Mouse (Mus musculus): Measurements from ENCODE around the gene Gm43302. TPM values are rescaled to one million over a fixed set of nuclear protein-coding genes. Genes with fewer than 3 reads are reported as not detected.
A peak's percentile ranks its signal among the peaks of the same experiment; 100 is the strongest.
"Not testable (repeated sequence)": the region's sequence is repeated elsewhere in the genome, so short reads cannot be mapped to it uniquely, and the experiment has no call there.

Gm43302 gene
- total RNA-seq (2021), result not detected
- long read RNA-seq, experiment 1, result 0 reads
- long read RNA-seq, experiment 2, result 0 reads

GRCm38 (mm10) chr5:105293226-105294165, at the start of gene Gm43302, which contains the start of gene Gbp6:
Gene Gm43302 (minus strand): TSS chr5:105293695.
Gene Gbp6 (minus strand): TSS chr5:105293698.
- DNase-seq (ENCODE audit: low spot score in 2 of 2), result peak in 1 of 2 experiments; percentile 13
- intact Hi-C loops (cut with DNase I), result not testable (repeated sequence)

DNA sequence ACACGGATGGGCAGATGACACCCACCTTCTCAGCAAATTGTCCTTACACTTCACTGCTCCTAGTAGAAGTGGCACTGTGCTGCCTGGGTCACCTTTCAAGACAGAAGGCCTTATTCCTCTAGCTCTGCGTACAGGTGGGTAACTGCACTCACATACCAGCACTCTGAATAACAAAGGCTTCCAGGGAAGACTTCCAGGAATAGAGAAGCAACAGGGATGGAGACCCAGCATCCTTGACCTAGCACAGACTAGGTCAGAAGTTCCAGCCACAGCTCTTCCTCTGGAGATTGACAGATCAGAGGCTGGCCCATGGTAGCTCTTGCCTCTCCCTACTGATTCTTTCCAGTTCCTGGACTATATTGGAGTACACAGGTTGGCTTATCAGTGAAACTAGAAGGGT, 47.8 kb upstream of the Gm43302 start:
- DNase-seq (ENCODE audit: low spot score in 2 of 2), result no peak
- intact Hi-C loops (cut with DNase I), result no loop called here

- DNase-seq (ENCODE audit: low spot score in 2 of 2), result peak; percentile 14 to 33
- intact Hi-C loops (cut with DNase I), result no loop called here
Measured at GRCm38 (mm10) chr5:105322543-105322942, 29.0 kb upstream of the Gm43302 start.

- intact Hi-C loops (cut with DNase I), result no loop called here
- no peak for DNase-seq (ENCODE audit: low spot score in 2 of 2)
Measured at GRCm38 (mm10) chr5:105310941-105311340, 17.4 kb upstream of the Gm43302 start.

GRCm38 (mm10) chr5:105309148-105309547, 15.7 kb upstream of the Gm43302 start:
- not testable (repeated sequence) for DNase-seq (ENCODE audit: low spot score in 2 of 2)

DNA sequence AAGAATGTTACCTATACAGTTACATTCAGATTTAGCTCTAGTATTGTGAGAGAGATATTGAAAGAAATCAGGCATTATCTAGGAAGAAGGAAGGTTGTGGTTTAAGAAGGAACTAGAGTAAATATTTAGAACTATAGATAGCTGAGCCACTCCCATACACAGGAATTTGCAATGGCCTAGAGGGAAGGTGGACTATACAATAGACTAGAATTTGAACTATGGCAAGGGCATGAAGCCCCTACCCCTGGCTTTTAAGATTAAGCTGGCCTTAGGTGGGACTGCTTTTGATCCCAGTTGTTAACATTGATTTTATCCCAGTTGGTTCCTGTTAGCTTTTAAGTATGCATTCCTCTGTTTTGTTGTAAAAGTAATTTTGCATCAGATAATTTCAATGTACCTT, 13.5 kb upstream of the Gm43302 start:
- intact Hi-C loops (cut with DNase I), result not testable (repeated sequence)

More at GRCm38 (mm10) chr5:105309148-105309547, 15.7 kb upstream of the Gm43302 start:
- intact Hi-C loops (cut with DNase I), result not testable (repeated sequence)

DNA sequence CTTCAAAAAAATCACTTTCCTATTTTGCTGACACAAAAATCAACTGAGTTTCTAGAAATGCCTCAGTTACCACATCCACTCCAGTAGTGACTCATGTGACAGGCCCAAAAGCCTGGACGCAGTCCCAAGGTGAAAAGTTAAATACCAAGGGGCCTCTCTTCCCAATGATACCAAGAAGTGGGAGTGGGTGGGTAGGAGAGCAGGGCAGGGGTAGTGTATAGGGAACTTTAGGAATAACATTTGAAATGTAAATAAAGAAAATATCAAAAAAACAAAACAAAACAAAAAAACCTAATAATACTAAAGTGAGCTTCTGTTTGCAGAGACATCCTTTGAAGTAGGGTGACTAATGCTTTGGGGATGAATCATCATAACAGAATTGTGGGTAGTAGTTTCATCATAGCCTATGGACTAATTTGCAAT, 12.7 kb upstream of the Gm43302 start:
- no peak for DNase-seq (ENCODE audit: low spot score in 2 of 2)
- intact Hi-C loops (cut with DNase I), result no loop called here

More for the DNA sequence above, 13.5 kb upstream of the Gm43302 start:
- not testable (repeated sequence) for DNase-seq (ENCODE audit: low spot score in 2 of 2)

DNA sequence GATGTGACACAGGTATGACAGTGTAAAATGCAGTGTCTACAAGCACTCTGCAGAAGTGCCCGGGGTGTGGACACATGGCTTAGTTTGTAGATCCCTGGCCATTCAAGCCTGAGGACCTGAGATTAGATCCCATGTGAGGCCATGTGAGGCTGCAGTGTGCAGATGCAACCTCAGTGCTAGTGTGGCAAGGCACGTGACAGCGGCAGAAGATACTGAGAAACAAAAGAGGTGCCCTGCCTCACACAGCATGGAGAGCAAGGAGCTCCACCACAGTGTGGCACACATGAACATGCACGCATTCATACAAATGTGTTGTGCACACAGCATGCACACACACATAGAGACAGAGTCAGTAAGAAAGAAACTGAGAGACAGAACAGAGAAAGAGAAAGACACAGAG, 12.2 kb upstream of the Gm43302 start:
- intact Hi-C loops (cut with DNase I); DNase-seq (ENCODE audit: low spot score in 2 of 2): not testable (repeated sequence)

GRCm38 (mm10) chr5:105301963-105302362, 8.5 kb upstream of the Gm43302 start:
- DNase-seq (ENCODE audit: low spot score in 2 of 2), result no peak
- intact Hi-C loops (cut with DNase I), result no loop called here

GRCm38 (mm10) chr5:105301531-105301930, 8.0 kb upstream of the Gm43302 start:
- intact Hi-C loops (cut with DNase I), result no loop called here

DNA sequence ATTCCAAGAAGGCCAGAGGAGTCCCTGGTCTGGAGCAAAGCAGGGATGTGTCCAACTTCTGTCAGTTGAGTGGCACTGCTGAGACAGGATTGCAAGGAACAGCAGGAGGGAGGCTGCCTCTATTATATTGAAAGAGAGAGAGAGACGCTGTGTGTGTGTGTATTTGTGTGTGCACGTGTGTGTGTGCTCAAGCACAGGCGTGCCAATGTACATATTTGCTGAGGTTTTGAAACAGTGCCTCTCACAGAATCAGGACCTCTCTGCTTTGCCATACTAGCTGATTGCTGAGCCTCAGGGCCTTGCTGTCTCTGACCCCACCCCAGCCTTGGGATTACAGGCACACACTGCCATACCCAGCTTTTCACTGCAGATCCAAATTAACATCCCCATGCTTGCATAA, 2.3 kb upstream of the Gm43302 start:
- DNase-seq (ENCODE audit: low spot score in 2 of 2), result no peak
- intact Hi-C loops (cut with DNase I), result no loop called here

More at GRCm38 (mm10) chr5:105301531-105301930, 8.0 kb upstream of the Gm43302 start:
- DNase-seq (ENCODE audit: low spot score in 2 of 2), result no peak

- DNase-seq (ENCODE audit: low spot score in 2 of 2), result no peak
- intact Hi-C loops (cut with DNase I), result no loop called here
Measured at GRCm38 (mm10) chr5:105292492-105292891, 1.0 kb downstream of the Gm43302 start.

DNA sequence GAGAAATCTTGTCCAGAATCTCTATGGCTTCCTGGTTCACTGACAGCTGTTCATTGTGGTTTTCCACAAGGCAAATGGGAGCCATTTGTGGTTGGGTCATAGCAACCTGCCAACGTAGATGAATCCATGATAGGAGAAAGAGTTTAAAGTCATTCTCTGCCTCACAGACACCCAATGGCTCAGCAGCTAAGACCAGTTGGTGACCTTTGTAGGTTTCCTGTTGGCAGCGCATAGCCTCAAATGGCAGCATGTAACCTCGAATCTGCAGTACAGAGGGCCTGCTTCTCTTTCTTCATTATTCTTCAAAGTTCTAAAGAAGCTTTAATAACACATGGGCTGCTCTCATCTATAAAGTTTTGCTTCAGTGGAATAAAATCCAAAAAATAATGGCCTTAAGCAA, 2.6 kb downstream of the Gm43302 start:
- intact Hi-C loops (cut with DNase I); DNase-seq (ENCODE audit: low spot score in 2 of 2): not testable (repeated sequence)

- not testable (repeated sequence) for DNase-seq (ENCODE audit: low spot score in 2 of 2)
- intact Hi-C loops (cut with DNase I), result loop anchor here (10.0 kb wide), 1 partner anchor 56 kb away; no protein-coding TSS in a partner anchor
Measured at GRCm38 (mm10) chr5:105260673-105261072, 32.8 kb downstream of the Gm43302 start.

DNA sequence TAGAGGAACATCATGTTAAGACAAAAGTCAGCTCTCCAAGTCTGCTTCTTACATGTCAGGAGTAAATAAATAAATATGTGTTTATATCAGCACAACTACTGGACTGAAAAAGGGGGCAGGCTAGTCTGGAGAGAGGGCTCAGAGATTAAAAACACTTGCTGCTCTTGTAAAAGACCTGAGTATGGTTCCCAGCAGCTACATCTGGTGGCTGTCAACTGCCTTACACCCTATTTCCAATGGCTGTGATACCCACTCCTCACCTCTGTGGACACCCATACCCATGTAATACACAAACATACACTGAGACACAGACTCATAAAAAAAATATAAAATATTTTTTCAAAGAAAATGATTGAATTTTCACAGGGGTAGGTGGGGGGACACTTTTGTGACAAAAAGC, 41.0 kb downstream of the Gm43302 start:
- DNase-seq (ENCODE audit: low spot score in 2 of 2), result no peak
- intact Hi-C loops (cut with DNase I), result no loop called here

- intact Hi-C loops (cut with DNase I); DNase-seq (ENCODE audit: low spot score in 2 of 2): not testable (repeated sequence)
Measured at GRCm38 (mm10) chr5:105244741-105245140, 48.8 kb downstream of the Gm43302 start.

DNA sequence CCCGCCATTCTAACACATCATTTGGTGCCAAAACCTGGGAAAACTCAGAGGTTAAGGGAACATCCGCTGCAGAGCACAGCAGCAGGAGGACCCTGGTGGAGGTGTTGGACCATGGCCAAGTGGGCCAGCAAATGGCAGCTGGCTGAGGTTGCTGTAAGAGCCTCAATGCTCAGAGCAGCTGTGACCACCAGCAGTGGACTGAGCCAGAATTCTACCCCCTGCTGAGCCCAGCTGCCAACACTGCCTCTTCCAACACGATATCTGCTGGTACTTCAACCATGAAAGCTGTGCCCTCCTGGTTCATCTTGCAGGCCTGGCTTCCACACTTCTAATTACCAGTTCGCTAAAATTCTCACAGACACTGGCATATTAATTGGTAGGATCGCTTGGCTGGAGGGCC, 52.5 kb downstream of the Gm43302 start:
- DNase-seq (ENCODE audit: low spot score in 2 of 2), result peak in 1 of 2 experiments; percentile 1
- intact Hi-C loops (cut with DNase I), result not testable (repeated sequence)

- DNase-seq (ENCODE audit: low spot score in 2 of 2), result peak in 1 of 2 experiments; percentile 1
Measured at GRCm38 (mm10) chr5:105239483-105240047, 53.9 kb downstream of the Gm43302 start, which contains the start of gene Gbp10. Gene Gbp10 (minus strand): TSS chr5:105239533.

DNA sequence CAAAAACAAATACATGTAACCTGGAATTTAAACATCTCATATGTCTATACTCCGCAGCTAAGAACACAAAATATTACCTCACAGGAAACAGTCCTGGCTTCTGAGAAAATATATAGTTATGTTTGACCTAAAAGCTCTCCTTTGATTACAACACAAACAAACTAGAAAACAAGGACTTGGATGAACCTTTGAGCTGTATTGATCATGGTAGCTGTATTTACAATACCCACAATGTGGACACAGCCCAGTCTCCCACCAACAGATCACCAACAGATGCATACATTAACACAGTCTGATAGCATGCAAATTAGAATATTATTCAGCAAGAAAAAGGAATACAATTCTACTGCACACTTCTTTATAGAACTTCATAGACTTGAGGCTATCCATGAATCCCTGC, 55.1 kb downstream of the Gm43302 start:
- DNase-seq (ENCODE audit: low spot score in 2 of 2); intact Hi-C loops (cut with DNase I): not testable (repeated sequence)

More at GRCm38 (mm10) chr5:105239483-105240047, 53.9 kb downstream of the Gm43302 start, which contains the start of gene Gbp10:
- intact Hi-C loops (cut with DNase I), result not testable (repeated sequence)

GRCm38 (mm10) chr5:105236040-105236439, 57.5 kb downstream of the Gm43302 start:
- intact Hi-C loops (cut with DNase I); DNase-seq (ENCODE audit: low spot score in 2 of 2): not testable (repeated sequence)
